Mouse (Mus musculus) heart, postnatal 4 days (tissue): ENCODE measurements around the gene Abca2. TPM values are rescaled to one million over a fixed set of nuclear protein-coding genes. Genes with fewer than 3 reads are reported as not detected.

ENCODE experiments used
- DNase-seq: peaks from one replicate; pipeline ENCODE4 v3.0.0; 2021
- microRNA-seq, 2 experiments: library from miRNA; unstranded; fragments of <30 nt; microRNA quantifications; one replicate each; pipeline ENCODE4 v1.2.0; 2021 to 2022
- total RNA-seq, 2 experiments: library from RNA; stranded (reverse); gene quantifications; 2 replicates each; pipeline ENCODE4 v1.2.3; 2021

Gene Abca2
- total RNA-seq, 2 experiments from 2014 or later: 19.4 to 20.7 TPM

- no peak for DNase-seq
Observed at GRCm38 (mm10) chr2:25496462-25496861, 68.0 kb downstream of the Abca2 start.

Small RNA genes within 50 kb of the gene (microRNA-seq; reads per million reads assigned to microRNA genes)
- 0.69 to 0.82 reads per million in 2 experiments for gene Mir3087

Other genes with a start within 250 kb of the Abca2 start
- gene Nrarp, start 247.9 kb upstream of the Abca2 start, total RNA-seq: 10 to 100 TPM; 31.2 to 33.4 TPM
- 1 to 10 TPM; 4.4 to 5.8 TPM for gene Tor4a, start 231.8 kb upstream of the Abca2 start, total RNA-seq
- 10 to 100 TPM; 43.4 to 44.5 TPM for gene Nelfb, start 217.2 kb upstream of the Abca2 start, total RNA-seq
- gene Stpg3, start 214.1 kb upstream of the Abca2 start, total RNA-seq: not detected
- gene Fam166a, start 210.0 kb upstream of the Abca2 start, total RNA-seq: not detected
- gene Tubb4b, start 204.0 kb upstream of the Abca2 start, total RNA-seq: 100 to 1,000 TPM; 415 to 442 TPM
- not detected for gene Slc34a3, start 194.3 kb upstream of the Abca2 start, total RNA-seq
- not detected for gene Rnf224, start 191.9 kb upstream of the Abca2 start, total RNA-seq
- 1 to 10 TPM; 1.5 to 3.0 TPM for gene Rnf208, start 186.4 kb upstream of the Abca2 start, total RNA-seq
- not detected for gene Cysrt1, start 186.3 kb upstream of the Abca2 start, total RNA-seq
- 1 to 10 TPM; 1.3 to 1.8 TPM for gene AL732309.1, start 181.8 kb upstream of the Abca2 start, total RNA-seq
- gene Tmem203, start 173.3 kb upstream of the Abca2 start, total RNA-seq: 10 to 100 TPM; 16.9 to 18.1 TPM
- gene Tprn, start 166.1 kb upstream of the Abca2 start, total RNA-seq: 1 to 10 TPM; 4.9 to 5.7 TPM
- gene Ssna1, start 156.3 kb upstream of the Abca2 start, total RNA-seq: 10 to 100 TPM; 60.0 to 62.0 TPM
- gene Anapc2, start 156.2 kb upstream of the Abca2 start, total RNA-seq: 10 to 100 TPM; 49.7 to 53.1 TPM
- gene Tmem210, start 140.6 kb upstream of the Abca2 start, total RNA-seq: not detected
- not detected for gene Lrrc26, start 138.8 kb upstream of the Abca2 start, total RNA-seq
- not detected for gene Grin1, start 109.5 kb upstream of the Abca2 start, total RNA-seq
- 10 to 100 TPM; 27.2 to 28.6 TPM for gene Man1b1, start 96.4 kb upstream of the Abca2 start, total RNA-seq
- gene Dpp7, start 72.3 kb upstream of the Abca2 start, total RNA-seq: 1 to 10 TPM; 4.7 to 5.2 TPM
- gene Uap1l1, start 63.0 kb upstream of the Abca2 start, total RNA-seq: 1 to 10 TPM; 7.3 to 9.5 TPM
- gene Sapcd2, start 56.4 kb upstream of the Abca2 start, total RNA-seq: 10 to 100 TPM in 1 of 2 experiments, 1 to 10 TPM in 1; 8.7 to 10.8 TPM
- gene Entpd2, start 32.8 kb upstream of the Abca2 start, total RNA-seq: 1 to 10 TPM; 5.7 to 8.5 TPM
- gene Npdc1, start 29.4 kb upstream of the Abca2 start, total RNA-seq: 10 to 100 TPM; 33.1 to 35.2 TPM
- under 1 TPM in 1 of 2 experiments, not detected in 1; 0.11 TPM for gene Fut7, start 5.4 kb upstream of the Abca2 start, total RNA-seq
- 1 to 10 TPM; 2.8 to 4.1 TPM for gene Clic3, start 28.1 kb downstream of the Abca2 start, total RNA-seq
- gene Paxx, start 32.4 kb downstream of the Abca2 start, total RNA-seq: 10 to 100 TPM; 30.5 to 32.8 TPM
- 100 to 1,000 TPM; 117 to 137 TPM for gene Ptgds, start 41.3 kb downstream of the Abca2 start, total RNA-seq
- not detected for gene Lcn12, start 65.2 kb downstream of the Abca2 start, total RNA-seq
- gene Fbxw5, start 72.0 kb downstream of the Abca2 start, total RNA-seq: 10 to 100 TPM; 93.6 to 98.6 TPM
- under 1 TPM in 1 of 2 experiments, not detected in 1; 0.45 TPM for gene C8g, start 73.0 kb downstream of the Abca2 start, total RNA-seq
- 10 to 100 TPM; 13.2 to 15.8 TPM for gene Traf2, start 118.2 kb downstream of the Abca2 start, total RNA-seq
- gene Edf1, start 129.1 kb downstream of the Abca2 start, total RNA-seq: 100 to 1,000 TPM; 151 to 152 TPM
- 1 to 10 TPM; 1.4 to 2.3 TPM for gene Mamdc4, start 146.1 kb downstream of the Abca2 start, total RNA-seq
- gene Phpt1, start 146.5 kb downstream of the Abca2 start, total RNA-seq: 100 to 1,000 TPM; 100 to 101 TPM
- gene Ajm1, start 153.1 kb downstream of the Abca2 start, total RNA-seq: under 1 TPM; 0.14 to 0.41 TPM
- gene Rabl6, start 179.8 kb downstream of the Abca2 start, total RNA-seq: 10 to 100 TPM; 51.4 to 61.5 TPM
- gene Ccdc183, start 189.0 kb downstream of the Abca2 start, total RNA-seq: not detected
- 10 to 100 TPM; 22.2 to 24.0 TPM for gene Tmem141, start 193.3 kb downstream of the Abca2 start, total RNA-seq
- gene Fcna, start 199.3 kb downstream of the Abca2 start, total RNA-seq: 1 to 10 TPM; 1.3 to 1.4 TPM
- under 1 TPM; 0.72 to 0.74 TPM for gene Lcn8, start 224.4 kb downstream of the Abca2 start, total RNA-seq
- not detected for gene Lcn5, start 229.2 kb downstream of the Abca2 start, total RNA-seq
- gene Lcn6, start 248.1 kb downstream of the Abca2 start, total RNA-seq: not detected